Mouse (Mus musculus) thymus, adult 2 months (tissue): ENCODE measurements at regions not wholly inside any gene's neighbourhood (a gene's known extent, or its start where the extent isn't known, plus 50 kb on each side); places are given as distances from the start of the nearest gene placed in this dataset.

Source experiments
- CTCF ChIP-seq: fragments of 200-500 bp; IDR thresholded peaks from 2 replicates; pipeline ENCODE4 v1.5.1; 2012; ENCODE audit warnings: mild to moderate bottlenecking, control low read depth, low read length, moderate library complexity, borderline replicate concordance; ENCODE audit not compliant: control insufficient read depth, poor library complexity, insufficient read depth; ENCODE audit errors: extremely low read depth
- POLR2A ChIP-seq: fragments of 200-500 bp; IDR thresholded peaks from 2 replicates; pipeline ENCODE4 v1.6.1; 2012; ENCODE audit warnings: mild to moderate bottlenecking, low read length, control low read depth, moderate library complexity; ENCODE audit not compliant: control insufficient read depth, poor library complexity, insufficient read depth; ENCODE audit errors: extremely low read depth

GRCm38 (mm10) chr9:118255751-118256266 lies 105.8 kb upstream of the Cmc1 start:
- TF ChIP-seq CTCF: no peak
- no peak for TF ChIP-seq POLR2A
